Mouse (Mus musculus) spleen, postnatal 14 days (tissue): Measurements from ENCODE around the gene Spata9.
"Not testable (repeated sequence)": the region's sequence is repeated elsewhere in the genome, so short reads cannot be mapped to it uniquely, and the experiment has no call there.

ENCODE experiments used
- DNase-seq, 2 experiments: peaks; one replicate each; pipeline ENCODE4 v3.0.0; 2021 to 2022; ENCODE audit warnings: low spot score in 2 of 2

The Spata9 gene

DNA sequence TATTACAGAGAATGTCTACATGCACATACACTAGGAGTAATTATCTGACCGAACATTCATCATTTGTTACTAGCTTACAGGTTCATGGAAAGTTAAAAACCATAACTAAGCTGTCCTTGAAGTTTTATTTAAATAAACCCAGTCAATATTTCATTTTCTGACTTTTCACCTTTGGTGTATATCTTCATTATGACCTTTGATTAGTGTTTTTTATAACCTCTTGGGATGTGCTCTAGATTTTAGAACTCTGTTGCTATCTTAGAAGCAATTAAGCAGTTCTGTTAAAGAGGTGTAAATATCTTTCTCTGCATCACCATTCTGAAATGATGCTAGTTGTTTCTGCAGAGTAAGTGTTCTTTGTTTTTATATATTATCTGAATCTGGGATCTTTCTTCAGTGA, at the start of gene Spata9:
Gene Spata9, plus strand, starts transcription at position 301 of the 400 bp plus-strand sequence.
- DNase-seq, result no peak

DNA sequence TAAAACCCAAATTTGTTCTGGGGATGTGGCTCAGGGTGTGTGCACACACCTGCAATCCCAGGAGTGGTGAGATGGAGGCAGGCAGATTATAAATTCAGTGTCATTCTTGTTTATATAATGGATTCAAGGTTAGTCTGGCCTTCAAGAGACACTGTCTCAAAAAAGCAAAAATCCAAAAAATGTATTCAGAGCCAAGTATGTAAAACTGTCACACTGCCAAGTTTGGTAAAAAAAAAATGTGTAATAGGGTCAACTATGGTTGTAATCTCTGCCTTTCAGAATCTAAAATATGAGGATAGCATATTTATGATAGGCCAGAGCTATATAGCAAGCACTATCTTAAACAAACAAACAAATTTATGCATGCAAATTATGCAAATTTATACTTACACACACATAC, 39.0 kb upstream of the Spata9 start:
- no peak for DNase-seq

DNA sequence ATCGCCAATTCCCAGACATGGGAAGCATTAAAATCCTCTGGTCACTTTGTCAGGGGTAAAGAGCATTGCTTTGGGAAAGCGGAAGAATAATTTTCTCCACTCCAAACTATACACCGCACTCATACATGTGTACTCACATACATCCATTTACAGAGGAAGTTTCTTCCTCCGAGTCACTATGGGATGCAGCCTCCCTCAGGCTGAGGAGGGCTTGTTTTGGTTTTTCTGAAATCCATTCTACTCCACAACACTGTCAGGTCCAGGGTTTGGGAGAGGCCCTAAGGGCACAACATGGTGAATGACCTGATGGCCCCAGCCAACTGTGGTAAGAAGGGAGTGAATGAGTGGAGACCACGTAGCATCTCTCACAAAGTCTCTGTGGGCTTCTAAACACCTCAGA, 37.9 kb upstream of the Spata9 start:
- not testable (repeated sequence) for DNase-seq

DNA sequence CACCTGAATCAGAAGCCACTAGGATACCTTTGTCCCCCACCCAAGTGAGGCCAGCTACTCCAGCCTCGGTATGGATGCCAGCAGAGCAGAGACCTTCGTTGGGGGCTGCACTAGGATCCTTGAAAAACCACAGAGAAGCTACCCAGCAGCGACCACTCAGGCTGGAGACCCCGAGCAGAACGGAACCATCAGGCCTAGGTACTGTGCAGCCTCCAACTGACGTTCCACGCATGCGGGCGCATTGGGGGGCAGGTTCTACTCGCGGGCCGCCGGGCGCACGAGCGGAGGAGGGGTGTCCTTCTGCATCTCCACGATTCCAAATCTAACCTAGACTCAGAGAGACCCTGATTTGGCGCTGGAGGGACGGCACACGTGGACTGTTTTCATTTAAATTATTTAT, 36.9 kb upstream of the Spata9 start:
- DNase-seq, result no peak

DNA sequence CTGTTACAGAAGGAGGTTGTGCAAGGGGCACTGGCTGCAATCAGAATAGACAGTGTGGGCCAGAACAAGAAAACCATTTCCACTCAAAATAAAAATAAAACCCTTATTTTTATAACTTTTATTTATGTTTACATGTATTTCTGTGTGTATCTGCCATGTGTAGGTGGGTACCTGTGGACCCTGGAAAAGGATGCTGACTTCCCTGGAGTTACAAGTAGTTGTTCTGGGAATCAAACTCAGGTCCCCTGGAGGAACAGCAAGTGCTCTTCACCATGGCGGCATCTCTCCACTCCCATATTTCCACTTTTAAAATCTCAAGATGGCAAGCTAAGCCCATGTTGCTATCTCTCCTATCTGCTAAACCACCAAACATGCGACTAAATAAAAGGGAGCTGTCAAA, 36.3 kb upstream of the Spata9 start:
- no peak for DNase-seq

DNA sequence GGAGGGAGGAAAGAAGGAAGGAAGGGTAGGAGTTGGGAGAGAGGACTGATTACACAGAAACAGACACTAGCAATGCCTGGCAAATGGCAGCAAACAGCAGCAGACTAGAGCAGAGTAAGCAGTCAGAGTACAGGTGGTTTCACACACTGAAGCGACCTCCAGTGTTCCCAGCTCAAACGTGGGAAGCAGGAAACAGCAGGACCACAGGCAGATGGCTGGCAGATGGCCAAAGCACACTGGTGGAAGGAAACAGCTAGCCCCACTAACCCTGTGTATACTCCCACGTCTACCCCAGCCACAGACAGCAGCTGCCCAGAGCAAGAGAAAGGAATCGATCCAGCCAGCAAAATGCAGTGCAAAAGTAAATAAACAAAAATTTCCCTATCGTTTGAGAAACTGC, 35.9 kb upstream of the Spata9 start:
- no peak for DNase-seq

DNA sequence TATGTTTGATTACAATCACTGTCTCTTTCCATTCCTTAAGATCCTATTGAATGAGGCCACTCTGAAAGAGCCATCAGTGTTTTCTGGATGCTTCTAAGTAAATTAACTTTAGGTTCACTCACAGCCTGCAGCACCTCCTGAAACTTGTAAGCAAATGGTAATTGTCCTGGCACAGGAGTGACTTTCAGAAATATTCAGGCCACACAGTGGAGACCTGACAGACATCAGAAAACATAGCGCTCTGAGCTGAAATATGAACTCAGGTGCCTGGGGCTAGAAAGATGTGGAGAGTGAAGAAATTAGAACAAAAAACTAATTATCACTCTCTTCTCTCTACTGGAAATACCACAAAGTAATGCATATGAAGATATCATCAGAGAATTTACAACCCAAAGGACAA, 33.7 kb upstream of the Spata9 start:
- DNase-seq, result no peak

DNA sequence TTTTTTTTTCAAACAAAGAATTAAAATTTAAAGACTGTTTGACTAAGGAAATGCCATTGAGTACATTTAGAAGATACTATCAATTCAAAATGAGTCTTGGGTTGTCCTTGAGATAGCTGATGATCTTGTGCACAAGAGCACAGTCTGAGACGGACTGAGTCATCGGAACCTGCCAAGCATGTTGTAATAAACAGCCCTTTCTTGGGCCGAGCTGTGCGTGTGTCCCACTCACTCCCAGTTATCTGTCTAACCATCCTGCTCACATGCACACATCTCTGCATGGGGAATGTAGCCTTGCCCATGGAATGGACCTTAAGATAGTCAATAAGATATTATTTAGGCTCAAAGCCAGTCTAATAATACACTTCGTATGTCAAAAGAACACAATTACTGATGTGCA, 28.1 kb upstream of the Spata9 start:
- no peak for DNase-seq

DNA sequence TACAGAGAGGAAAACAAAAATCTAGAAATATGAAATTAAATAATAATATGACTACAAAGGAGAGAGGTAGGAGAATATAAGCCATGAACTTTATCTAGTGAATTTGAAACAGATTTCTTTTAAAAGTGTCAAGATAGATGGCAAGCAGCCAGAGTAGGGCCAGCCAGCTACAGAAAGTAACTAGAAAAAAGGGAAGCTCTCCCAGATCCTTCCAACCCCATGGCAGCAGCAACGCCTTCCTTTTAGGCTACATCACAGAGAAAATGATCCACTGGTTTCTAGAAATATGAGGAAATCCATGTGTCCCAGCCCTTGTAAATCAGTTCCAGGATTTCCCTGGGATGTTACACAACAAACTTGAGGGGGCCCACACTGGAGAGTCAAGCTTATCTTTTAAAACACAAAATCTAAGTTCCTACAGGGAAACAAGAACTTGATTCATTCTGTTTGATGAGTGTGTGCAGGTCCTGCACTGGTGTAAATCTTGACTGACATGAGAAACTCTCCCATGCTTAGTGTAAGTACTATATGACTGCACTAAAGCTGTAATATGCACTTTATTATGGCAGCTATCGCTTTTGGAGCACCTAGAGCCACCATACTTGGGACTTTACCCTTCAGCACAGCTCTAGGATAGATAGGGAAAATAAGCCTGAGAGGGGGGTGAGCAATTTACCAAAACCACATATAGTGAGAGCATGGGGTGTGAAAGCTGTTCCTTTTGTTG, 26.0 kb upstream of the Spata9 start:
- no peak for DNase-seq

DNA sequence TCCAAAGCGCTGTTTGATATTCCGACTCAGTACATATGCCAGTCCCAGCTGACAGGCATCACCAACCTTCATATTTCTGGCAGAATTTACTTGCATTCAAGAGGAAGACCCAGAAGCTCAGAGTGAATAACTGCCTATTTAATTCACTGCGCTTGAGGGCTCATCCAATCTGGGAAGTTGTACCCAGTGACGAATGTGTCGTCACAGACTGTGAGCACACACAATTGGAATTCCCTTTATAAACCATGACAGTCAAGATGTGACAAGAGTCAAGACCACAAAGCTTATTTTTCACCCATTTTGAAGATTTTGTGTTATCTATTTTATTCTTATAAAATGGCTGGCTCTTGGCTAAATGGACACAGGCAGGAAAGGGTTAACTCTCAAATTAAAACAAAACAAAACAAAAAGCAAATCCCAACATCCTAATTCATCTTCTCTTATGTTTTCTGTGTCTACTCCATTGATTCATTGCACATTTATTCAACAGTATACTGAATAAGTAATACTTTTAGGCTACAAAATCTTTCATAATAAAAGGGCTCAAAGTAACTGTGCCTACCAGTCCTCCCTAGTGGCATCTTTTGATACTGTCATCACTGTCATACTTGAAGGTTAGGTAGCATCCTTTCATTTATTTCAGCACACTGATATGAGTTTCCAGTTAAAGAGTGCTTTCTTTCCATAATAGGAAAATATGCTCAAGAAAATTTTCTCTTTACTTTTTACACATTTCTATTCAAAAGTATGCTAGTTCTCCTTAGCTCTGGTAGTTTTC, 25.2 kb upstream of the Spata9 start:
- DNase-seq, result no peak

DNA sequence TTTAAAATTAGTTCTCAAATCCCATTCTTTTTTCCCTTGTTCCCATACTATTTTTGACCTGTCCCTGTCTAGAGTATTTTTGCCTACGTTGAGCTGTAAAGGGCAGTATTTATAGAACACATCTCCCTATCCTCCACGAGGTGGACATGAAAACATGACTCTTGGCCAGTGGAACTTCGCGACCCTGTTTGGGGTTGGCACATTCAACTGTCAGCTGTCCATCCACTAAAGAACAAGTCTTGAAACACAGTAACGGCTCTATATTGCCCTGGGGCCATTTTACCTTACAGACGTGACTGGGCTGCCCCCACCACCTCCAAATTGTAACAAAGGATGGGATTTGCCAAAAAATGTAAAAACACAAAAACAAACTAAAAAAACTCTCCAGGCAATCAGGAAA, 24.2 kb upstream of the Spata9 start:
- DNase-seq, result no peak

DNA sequence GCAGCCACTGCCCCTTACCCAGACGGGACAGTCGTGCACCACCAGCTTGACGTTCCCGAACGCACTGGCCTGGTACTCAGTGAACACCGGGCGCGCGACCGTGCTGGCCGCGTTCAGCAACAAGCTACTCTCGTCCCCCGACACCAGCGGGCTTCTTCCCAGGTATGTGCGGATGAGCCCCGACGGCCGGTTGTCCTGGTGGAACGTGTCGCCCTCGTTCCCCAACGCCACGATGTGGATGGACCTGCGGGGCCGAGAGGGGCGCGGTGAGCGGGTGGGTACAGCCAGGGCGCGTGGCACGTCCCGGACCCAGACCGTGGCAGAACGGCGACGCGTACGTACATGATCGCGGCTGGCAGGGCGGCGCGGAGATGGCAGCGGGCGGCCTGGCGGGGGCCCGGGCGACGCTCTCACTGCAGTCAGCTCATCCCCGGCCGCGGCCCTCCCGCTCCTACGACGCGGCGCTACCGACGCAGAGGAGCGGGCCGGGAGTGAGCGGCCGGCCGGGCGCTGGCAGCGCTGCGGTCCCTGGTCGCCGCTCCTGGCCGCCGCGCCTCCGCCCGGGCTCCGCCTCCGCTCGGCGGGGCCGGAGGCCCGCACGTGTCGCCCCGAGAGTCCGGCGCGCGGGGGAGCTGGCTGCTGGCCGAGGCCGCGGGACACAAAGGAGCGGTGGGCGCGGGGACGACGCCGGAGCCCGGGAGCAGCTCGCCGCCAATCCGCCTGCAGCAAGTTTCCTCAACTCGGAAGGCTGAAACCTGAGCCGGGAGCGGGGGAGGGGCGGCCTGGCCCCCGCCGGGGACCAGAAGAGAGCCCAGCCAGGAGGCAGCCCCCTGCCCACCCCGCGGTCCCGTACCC, 23.5 kb upstream of the Spata9 start, which contains the start of gene Rhobtb3:
Gene Rhobtb3, minus strand, starts transcription at position 737 of the 855 bp plus-strand sequence.
- peak in 1 of 2 experiments; percentile 7 for DNase-seq

DNA sequence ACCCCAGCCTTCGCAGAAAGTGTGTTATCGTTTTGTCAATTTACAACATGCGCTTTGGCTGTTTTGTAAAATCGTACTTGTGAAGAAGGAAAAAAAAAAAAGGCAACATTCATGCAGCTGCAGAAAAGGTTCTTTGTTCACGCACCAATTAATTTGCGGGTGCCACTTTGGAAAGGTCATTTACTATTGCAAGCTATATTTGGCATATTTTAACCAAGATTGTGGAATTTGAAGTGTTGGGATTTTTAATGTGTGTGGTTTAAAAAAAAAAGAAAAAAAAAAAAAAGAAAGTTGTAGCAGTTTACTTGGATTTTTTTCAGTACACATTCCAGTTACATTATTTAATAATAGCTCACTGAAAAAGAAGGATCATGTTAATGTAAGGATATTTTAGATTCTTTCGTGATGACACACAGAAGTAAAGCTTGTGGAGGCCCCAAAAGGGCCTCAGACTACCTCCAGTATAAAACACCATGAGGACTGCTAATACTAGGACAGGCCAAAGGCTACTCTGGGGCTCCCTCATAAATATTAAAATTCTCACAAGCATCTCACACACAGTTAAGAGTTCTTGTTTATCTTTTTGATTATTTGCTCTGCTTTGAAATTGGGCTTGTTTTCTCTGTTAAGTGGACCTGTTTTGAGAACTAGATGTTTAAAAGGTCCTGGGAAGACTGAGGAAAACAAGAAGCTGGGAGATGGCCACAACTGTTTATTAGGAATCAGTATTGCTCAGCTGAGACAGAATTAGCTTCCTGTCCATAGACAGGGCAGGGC, 22.7 kb upstream of the Spata9 start:
- no peak for DNase-seq

DNA sequence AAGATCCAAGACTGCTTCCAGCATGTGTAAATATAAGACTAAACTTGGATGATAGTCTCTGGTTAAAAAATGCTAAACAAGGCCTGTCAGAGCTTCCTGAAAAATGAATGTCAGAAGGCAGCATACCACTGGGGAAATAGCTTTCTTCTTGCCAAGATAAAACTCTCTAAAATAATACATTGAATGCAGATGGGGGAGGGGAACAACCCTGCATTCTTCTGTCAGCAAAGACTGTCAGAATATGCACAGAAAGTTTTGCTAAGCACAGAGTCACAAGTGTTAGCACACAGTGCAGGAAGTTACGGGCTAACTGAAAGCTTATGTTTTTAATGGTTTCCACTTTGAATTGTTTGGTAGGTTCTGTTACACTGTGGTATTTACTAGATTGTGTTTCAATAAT, 16.7 kb upstream of the Spata9 start:
- no peak for DNase-seq

DNA sequence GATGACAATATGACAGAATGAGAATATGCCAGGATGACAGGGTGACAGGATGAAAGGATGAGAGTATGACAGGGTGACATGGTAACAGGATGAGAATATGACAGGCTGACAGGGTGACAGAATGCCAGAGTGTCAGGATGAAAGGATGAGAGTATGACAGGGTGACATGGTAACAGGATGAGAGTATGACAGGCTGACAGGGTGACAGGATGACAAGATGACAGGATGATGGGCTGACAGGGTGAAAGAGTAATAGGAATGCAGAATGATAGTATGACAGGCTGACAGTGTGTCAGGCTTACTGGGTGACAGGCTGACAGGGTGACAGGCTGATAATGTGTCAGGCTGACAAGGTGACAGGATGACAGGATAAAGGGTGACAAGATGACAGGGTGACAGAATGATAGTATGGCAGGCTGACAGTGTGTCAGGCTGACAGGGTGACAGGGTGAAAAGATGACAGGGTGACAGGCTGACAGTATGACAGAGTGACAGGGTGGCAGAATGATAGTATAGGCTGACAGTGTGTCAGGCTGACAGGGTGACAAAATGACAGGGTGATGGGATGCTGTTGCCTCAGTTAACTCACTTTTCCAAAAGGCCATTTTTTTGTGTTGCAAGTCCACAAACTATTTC, 11.5 kb upstream of the Spata9 start:
- DNase-seq, result no peak

DNA sequence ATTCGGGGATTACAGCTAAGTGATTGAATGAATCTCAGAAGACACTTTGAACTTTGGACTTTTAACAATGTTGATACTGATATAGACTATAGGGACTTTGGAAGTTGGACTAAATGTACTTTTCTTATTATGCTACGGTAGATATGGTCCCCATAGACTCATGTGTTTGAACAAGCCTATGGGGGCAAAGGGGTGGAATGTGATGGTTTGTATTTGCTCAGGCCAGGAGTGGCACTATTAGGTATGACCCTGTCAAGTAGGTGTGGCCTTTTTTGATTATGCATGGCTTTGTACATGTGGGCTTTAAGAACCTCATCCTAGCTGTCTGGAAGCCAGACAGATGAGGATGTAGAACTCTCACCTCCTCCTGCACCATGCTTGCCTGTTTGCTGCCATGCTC, 7.5 kb downstream of the Spata9 start:
- no peak for DNase-seq

DNA sequence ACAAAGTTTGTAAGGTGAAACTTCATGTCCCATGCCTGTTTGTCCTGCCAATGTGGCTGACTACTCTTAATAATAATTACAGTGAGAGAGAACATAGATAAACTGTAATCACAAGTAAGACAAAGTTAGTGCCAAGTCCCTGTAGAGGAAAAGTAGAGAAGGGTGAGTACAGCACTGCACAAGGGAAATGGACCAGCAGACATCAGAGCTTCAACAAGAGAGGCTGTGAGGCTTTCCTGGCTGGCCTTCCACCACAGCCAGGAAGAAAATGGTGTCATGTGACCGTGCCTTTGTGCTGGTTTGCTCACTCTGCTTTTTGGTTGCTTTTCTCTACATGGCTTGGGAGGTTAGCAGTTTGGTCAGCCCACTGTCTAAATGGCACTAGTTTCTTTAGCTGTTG, 8.7 kb downstream of the Spata9 start:
- no peak for DNase-seq

DNA sequence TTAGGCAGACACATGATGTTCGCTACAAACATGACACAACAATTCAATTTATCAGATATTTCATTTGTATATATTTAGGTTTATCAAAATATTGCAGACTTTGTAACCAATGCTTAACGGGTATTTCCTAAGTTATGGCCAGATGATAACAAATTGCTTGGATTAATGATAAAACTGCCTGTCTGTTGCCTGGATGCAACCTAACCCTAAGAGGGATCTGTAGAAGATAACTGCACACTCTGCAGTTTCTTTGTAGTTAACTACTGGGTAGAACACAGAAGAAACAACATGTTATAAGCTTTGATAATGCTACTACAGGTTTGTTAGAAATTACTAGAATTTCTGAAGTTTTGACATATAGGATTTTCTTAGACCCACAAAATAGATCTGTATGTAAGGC, 9.3 kb downstream of the Spata9 start:
- DNase-seq, result no peak

DNA sequence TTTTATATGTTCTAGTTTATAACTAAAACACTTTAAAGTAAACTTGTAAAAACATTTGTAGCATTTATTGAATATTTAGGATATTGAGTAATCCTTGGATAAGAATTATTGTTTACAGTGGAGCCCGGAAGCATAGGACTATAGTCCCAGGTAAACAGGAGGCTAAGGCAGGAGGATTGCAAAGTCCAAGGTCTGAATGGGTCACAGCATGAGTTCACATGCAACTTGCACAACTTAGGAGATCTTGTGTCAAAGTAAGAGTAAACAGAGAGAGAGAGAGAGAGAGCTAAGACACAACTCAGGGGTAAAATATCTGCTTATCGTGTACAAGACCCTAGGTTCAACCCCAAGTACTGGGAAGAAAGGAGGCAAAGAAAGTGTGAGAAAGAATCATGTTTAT, 9.7 kb downstream of the Spata9 start:
- no peak for DNase-seq

DNA sequence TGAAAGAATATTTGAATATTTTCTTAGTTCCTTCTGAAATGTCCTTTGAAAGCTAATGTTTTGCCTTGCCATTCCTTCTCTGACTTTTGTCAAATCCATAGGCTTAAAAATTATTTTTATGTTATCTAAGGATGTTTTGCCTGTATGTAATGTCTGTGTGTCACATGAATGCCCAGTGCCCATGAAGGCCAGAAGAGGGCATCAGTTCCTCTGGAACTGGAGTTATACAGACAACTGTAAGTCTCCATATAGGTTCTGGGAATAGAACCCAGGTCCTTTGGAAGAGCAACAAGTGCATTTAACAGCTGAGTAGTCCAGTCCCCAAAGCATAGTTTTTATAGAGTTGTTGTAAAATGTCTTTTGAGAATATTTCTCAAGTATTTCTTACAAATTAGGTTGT, 15.0 kb downstream of the Spata9 start:
- DNase-seq, result no peak

DNA sequence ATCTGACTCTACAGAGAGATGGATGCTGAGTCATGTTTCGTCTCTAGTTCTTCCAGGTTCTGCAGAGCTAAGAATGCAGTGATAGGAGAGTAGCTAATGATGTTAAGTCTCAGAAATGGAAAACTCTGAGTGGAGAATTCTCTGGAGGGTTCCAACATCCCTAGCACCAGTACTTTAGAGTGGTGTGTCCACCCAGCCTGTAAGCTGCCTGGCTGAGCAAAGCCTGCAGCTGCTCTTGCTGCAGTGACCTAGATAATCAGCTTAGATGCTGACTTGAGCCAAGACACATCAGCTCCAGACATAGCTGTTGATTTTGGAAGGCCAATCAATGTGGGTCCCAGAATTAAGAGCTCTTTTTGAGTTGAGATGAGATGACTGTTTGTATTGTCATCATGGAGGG, 21.1 kb downstream of the Spata9 start:
- DNase-seq, result no peak
